Mouse (Mus musculus): ENCODE data around the gene Srpk2.

DNA sequence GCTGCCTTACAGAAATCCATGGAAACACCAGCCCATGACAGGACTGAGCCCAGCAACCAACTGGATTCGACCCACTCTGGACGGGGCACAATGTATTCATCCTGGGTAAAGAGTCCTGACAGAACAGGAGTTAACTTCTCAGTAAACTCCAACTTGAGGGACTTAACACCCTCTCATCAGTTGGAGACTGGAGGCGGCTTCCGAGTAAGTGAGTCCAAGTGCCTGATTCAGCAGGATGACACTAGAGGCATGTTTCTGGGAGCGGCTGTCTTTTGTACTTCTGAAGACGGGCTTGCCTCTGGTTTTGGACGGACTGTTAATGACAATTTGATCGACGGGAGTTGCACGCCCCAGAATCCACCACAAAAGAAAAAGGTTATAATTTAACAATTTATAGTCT lies 186.5 kb downstream of the Srpk2 start:
- TF ChIP-seq CTCF (conservative IDR thresholded peaks at IDR 0.05; ENCODE audit: low read length), result no peak
- TF ChIP-seq NANOG (IDR thresholded peaks at IDR 0.05; ENCODE audit: borderline replicate concordance, low read length), result no peak
- no peak for TF ChIP-seq POU5F1 (IDR thresholded peaks at IDR 0.05; ENCODE audit: borderline replicate concordance, low read length)

Measured in E14TG2a.4 (cell line).